Mouse (Mus musculus): ENCODE measurements around the gene Tspan12. TPM values are rescaled to one million over a fixed set of nuclear protein-coding genes. Genes with fewer than 3 reads are reported as not detected.
A peak's percentile ranks its signal among the peaks of the same experiment; 100 is the strongest.
"Not testable (repeated sequence)": the region's sequence is repeated elsewhere in the genome, so short reads cannot be mapped to it uniquely, and the experiment has no call there.

Tspan12 gene
- 85.3 and 89.0 TPM in 2 replicates for polyA plus RNA-seq (2015; fragmentation: Nextera tagmentation; extraction: Ambion mirVana)

- peak within 1 kb of the TSS; percentile 96 for H3K27ac ChIP-seq (ENCODE audit: low read length)
- peak within 1 kb of the TSS; percentile 90 for H3K4me3 ChIP-seq (ENCODE audit: low read length)
- H3K9ac ChIP-seq (ENCODE audit: low read length) = peak within 1 kb of the TSS; percentile 92
- no peaks in the 10 kb centered on the region for H3K27me3 ChIP-seq (ENCODE audit: control insufficient read depth, insufficient read depth, low read length)
- peaks cover 21% of the 10 kb centered on the region for H3K4me1 ChIP-seq (ENCODE audit: control insufficient read depth, insufficient read depth, low read length)
- 0 out of 2 replicates have a peak, but pooled peaks have one; percentile 8 for ATAC-seq (replicated peaks; ENCODE audit: extremely low read depth, insufficient read depth, low FRiP score)
- H3K9me3 ChIP-seq (replicated peaks; ENCODE audit: control insufficient read depth, low read length) = no peaks in the 10 kb centered on the region
- peak within 1 kb of the TSS; percentile 90 for H3K4me2 ChIP-seq (ENCODE audit: low read depth, low read length)
- under 1% methylated on average over 13 of the region's 13 CpGs for WGBS
- peaks cover 1% of the 10 kb centered on the region; the same call in 1 of the 2 replicates for H3K36me3 ChIP-seq (ENCODE audit: control insufficient read depth, insufficient read depth)
Observed at GRCm38 (mm10) chr6:21852344-21852785, at the start of gene Tspan12. Gene Tspan12, minus strand, starts transcription at chr6:21852515.

- H3K36me3 ChIP-seq (ENCODE audit: control insufficient read depth, insufficient read depth) = no peaks in the 10 kb centered on the region
- no peak overlapping the region for H3K9ac ChIP-seq (ENCODE audit: low read length)
- no peak overlapping the region for H3K4me3 ChIP-seq (ENCODE audit: low read length)
- ATAC-seq (replicated peaks; ENCODE audit: extremely low read depth, insufficient read depth, low FRiP score) = peak; percentile 73
- H3K27ac ChIP-seq (ENCODE audit: low read length) = 0 out of 2 replicates have a peak overlapping the region, but pooled peaks have one; percentile 27
- H3K4me2 ChIP-seq (ENCODE audit: low read depth, low read length) = no peak overlapping the region
- H3K27me3 ChIP-seq (ENCODE audit: control insufficient read depth, insufficient read depth, low read length) = no peaks in the 10 kb centered on the region
- WGBS = 32% methylated on average over 7 of the region's 7 CpGs
- H3K4me1 ChIP-seq (ENCODE audit: control insufficient read depth, insufficient read depth, low read length) = peaks cover 7% of the 10 kb centered on the region
- H3K9me3 ChIP-seq (replicated peaks; ENCODE audit: control insufficient read depth, low read length) = no peaks in the 10 kb centered on the region
Observed at GRCm38 (mm10) chr6:21894451-21894850, 42.1 kb upstream of the Tspan12 start.

- no peak for ATAC-seq (replicated peaks; ENCODE audit: extremely low read depth, insufficient read depth, low FRiP score)
- Histone ChIP-seq H3K36me3 (ENCODE audit: control insufficient read depth, insufficient read depth) (no peaks in the 10 kb centered on the region), H3K27me3 (ENCODE audit: control insufficient read depth, insufficient read depth, low read length) (no peaks in the 10 kb centered on the region), H3K27ac (ENCODE audit: low read length) (no peak overlapping the region), H3K4me1 (ENCODE audit: control insufficient read depth, insufficient read depth, low read length) (0 out of 2 replicates have a peak, but pooled peaks cover 2% of the 10 kb centered on the region), H3K9ac (ENCODE audit: low read length) (no peak overlapping the region), H3K4me3 (ENCODE audit: low read length) (no peak overlapping the region), H3K9me3 (replicated peaks; ENCODE audit: control insufficient read depth, low read length) (no peaks in the 10 kb centered on the region), H3K4me2 (ENCODE audit: low read depth, low read length) (no peak overlapping the region)
- WGBS = 84% methylated on average over 2 of the region's 2 CpGs
Observed at GRCm38 (mm10) chr6:21889101-21889500, 36.8 kb upstream of the Tspan12 start.

GRCm38 (mm10) chr6:21887971-21888370, 35.7 kb upstream of the Tspan12 start:
- not testable (repeated sequence) for H3K4me3 ChIP-seq (ENCODE audit: low read length); ATAC-seq (replicated peaks; ENCODE audit: extremely low read depth, insufficient read depth, low FRiP score); H3K4me2 ChIP-seq (ENCODE audit: low read depth, low read length); H3K9ac ChIP-seq (ENCODE audit: low read length); H3K36me3 ChIP-seq (ENCODE audit: control insufficient read depth, insufficient read depth); H3K4me1 ChIP-seq (ENCODE audit: control insufficient read depth, insufficient read depth, low read length); H3K9me3 ChIP-seq (replicated peaks; ENCODE audit: control insufficient read depth, low read length); H3K27ac ChIP-seq (ENCODE audit: low read length); H3K27me3 ChIP-seq (ENCODE audit: control insufficient read depth, insufficient read depth, low read length)

- H3K4me2 ChIP-seq (ENCODE audit: low read depth, low read length) = no peak overlapping the region
- H3K27me3 ChIP-seq (ENCODE audit: control insufficient read depth, insufficient read depth, low read length) = no peaks in the 10 kb centered on the region
- no peaks in the 10 kb centered on the region for H3K36me3 ChIP-seq (ENCODE audit: control insufficient read depth, insufficient read depth)
- H3K27ac ChIP-seq (ENCODE audit: low read length) = no peak overlapping the region
- H3K9ac ChIP-seq (ENCODE audit: low read length) = no peak overlapping the region
- H3K9me3 ChIP-seq (replicated peaks; ENCODE audit: control insufficient read depth, low read length) = no peaks in the 10 kb centered on the region
- ATAC-seq (replicated peaks; ENCODE audit: extremely low read depth, insufficient read depth, low FRiP score) = no peak
- 63% methylated on average over 6 of the region's 6 CpGs for WGBS
- no peaks in the 10 kb centered on the region for H3K4me1 ChIP-seq (ENCODE audit: control insufficient read depth, insufficient read depth, low read length)
- H3K4me3 ChIP-seq (ENCODE audit: low read length) = no peak overlapping the region
Observed at GRCm38 (mm10) chr6:21879496-21879895, 27.2 kb upstream of the Tspan12 start.

- Histone ChIP-seq H3K4me3 (ENCODE audit: low read length) (no peak overlapping the region), H3K36me3 (ENCODE audit: control insufficient read depth, insufficient read depth) (no peaks in the 10 kb centered on the region), H3K4me1 (ENCODE audit: control insufficient read depth, insufficient read depth, low read length) (peaks cover 10% of the 10 kb centered on the region), H3K27me3 (ENCODE audit: control insufficient read depth, insufficient read depth, low read length) (no peaks in the 10 kb centered on the region), H3K4me2 (ENCODE audit: low read depth, low read length) (no peak overlapping the region), H3K9me3 (replicated peaks; ENCODE audit: control insufficient read depth, low read length) (no peaks in the 10 kb centered on the region), H3K9ac (ENCODE audit: low read length) (no peak overlapping the region), H3K27ac (ENCODE audit: low read length) (peak overlapping the region; percentile 26)
- peak; percentile 67; the same call in 1 of the 2 replicates for ATAC-seq (replicated peaks; ENCODE audit: extremely low read depth, insufficient read depth, low FRiP score)
- 10% methylated on average over 1 of the region's 1 CpGs for WGBS
Observed at GRCm38 (mm10) chr6:21867310-21867709, 15.0 kb upstream of the Tspan12 start.

- no peaks in the 10 kb centered on the region for H3K36me3 ChIP-seq (ENCODE audit: control insufficient read depth, insufficient read depth)
- ATAC-seq (replicated peaks; ENCODE audit: extremely low read depth, insufficient read depth, low FRiP score) = no peak
Observed at GRCm38 (mm10) chr6:21864179-21864578, 11.9 kb upstream of the Tspan12 start.

GRCm38 (mm10) chr6:21863561-21863960, 11.2 kb upstream of the Tspan12 start:
- H3K4me2 ChIP-seq (ENCODE audit: low read depth, low read length) = no peak overlapping the region
- H3K36me3 ChIP-seq (ENCODE audit: control insufficient read depth, insufficient read depth) = no peaks in the 10 kb centered on the region
- H3K4me1 ChIP-seq (ENCODE audit: control insufficient read depth, insufficient read depth, low read length) = peaks cover 10% of the 10 kb centered on the region
- H3K4me3 ChIP-seq (ENCODE audit: low read length) = no peak overlapping the region
- no peak overlapping the region for H3K27ac ChIP-seq (ENCODE audit: low read length)
- WGBS = 33% methylated on average over 1 of the region's 1 CpGs
- no peak for ATAC-seq (replicated peaks; ENCODE audit: extremely low read depth, insufficient read depth, low FRiP score)
- H3K9ac ChIP-seq (ENCODE audit: low read length) = no peak overlapping the region
- H3K9me3 ChIP-seq (replicated peaks; ENCODE audit: control insufficient read depth, low read length) = no peaks in the 10 kb centered on the region
- H3K27me3 ChIP-seq (ENCODE audit: control insufficient read depth, insufficient read depth, low read length) = no peaks in the 10 kb centered on the region

More at GRCm38 (mm10) chr6:21864179-21864578, 11.9 kb upstream of the Tspan12 start:
- no peaks in the 10 kb centered on the region for H3K9me3 ChIP-seq (replicated peaks; ENCODE audit: control insufficient read depth, low read length)
- no peak overlapping the region for H3K27ac ChIP-seq (ENCODE audit: low read length)
- no peak overlapping the region for H3K4me2 ChIP-seq (ENCODE audit: low read depth, low read length)
- no peak overlapping the region for H3K9ac ChIP-seq (ENCODE audit: low read length)
- H3K27me3 ChIP-seq (ENCODE audit: control insufficient read depth, insufficient read depth, low read length) = no peaks in the 10 kb centered on the region
- no peak overlapping the region for H3K4me3 ChIP-seq (ENCODE audit: low read length)
- peaks cover 10% of the 10 kb centered on the region for H3K4me1 ChIP-seq (ENCODE audit: control insufficient read depth, insufficient read depth, low read length)
- 60% methylated on average over 8 of the region's 8 CpGs for WGBS

GRCm38 (mm10) chr6:21861316-21861715, 9.0 kb upstream of the Tspan12 start:
- no peaks in the 10 kb centered on the region for H3K27me3 ChIP-seq (ENCODE audit: control insufficient read depth, insufficient read depth, low read length)
- H3K27ac ChIP-seq (ENCODE audit: low read length) = no peak overlapping the region
- H3K4me3 ChIP-seq (ENCODE audit: low read length) = no peak overlapping the region
- no peak overlapping the region for H3K9ac ChIP-seq (ENCODE audit: low read length)
- H3K4me1 ChIP-seq (ENCODE audit: control insufficient read depth, insufficient read depth, low read length) = 0 out of 2 replicates have a peak, but pooled peaks cover 2% of the 10 kb centered on the region
- 83% methylated on average over 2 of the region's 2 CpGs for WGBS
- no peak overlapping the region for H3K4me2 ChIP-seq (ENCODE audit: low read depth, low read length)
- H3K36me3 ChIP-seq (ENCODE audit: control insufficient read depth, insufficient read depth) = no peaks in the 10 kb centered on the region
- no peaks in the 10 kb centered on the region for H3K9me3 ChIP-seq (replicated peaks; ENCODE audit: control insufficient read depth, low read length)
- no peak for ATAC-seq (replicated peaks; ENCODE audit: extremely low read depth, insufficient read depth, low FRiP score)

Data from heart, embryonic 16.5 days (tissue).